Mouse (Mus musculus) liver, postnatal 0 days (tissue): ENCODE measurements around the gene Cenpp.

Experiments used
- CTCF ChIP-seq: sonication (generic); IDR thresholded peaks from 2 replicates; pipeline ENCODE4 v1.5.1; 2016; ENCODE audit warnings: antibody characterized with exemption, low read depth
- EP300 ChIP-seq: IDR thresholded peaks from 2 replicates; pipeline ENCODE4 v1.6.1; 2016; ENCODE audit warnings: antibody characterized with exemption, low read depth, mild to moderate bottlenecking

DNA sequence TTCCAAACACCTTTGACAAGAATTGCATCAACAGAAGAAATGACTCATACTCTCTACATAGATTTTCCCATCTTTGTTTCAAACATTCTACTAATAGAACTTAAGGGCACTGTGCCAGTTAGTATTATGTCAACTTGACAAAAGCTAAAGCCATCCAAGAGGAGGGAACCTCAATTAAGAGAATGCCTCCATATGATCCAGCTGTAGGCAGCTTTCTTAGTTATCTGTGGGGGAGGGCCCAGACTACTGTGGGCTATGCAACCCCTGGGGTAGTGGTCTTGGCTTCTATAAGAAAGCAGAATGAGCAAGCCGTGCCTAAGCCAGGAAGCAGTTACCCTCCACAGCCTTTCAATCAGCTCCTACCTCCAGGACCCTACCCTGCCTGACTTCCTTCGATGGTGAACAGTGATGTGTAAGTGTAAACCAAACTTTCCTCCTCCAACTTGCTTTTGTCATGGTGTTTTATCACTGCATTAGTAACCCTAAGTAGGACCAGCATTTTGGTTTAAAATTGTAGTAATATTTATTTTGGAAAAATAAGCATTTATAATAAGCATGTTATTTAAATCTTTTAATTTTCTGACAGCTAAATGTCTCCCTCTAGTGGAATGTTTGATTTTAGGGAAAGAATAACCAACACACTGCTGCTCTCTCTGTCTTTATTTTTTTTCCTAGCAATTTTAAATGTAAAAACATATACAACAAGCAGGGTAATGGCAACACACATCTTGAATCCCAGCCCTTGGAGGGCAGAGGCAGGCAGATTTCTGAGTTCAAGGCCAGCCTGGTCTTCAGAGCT is 7.7 kb downstream of the Cenpp start:
- TF ChIP-seq CTCF (peak; percentile 57), EP300 (no peak)
